Mouse (Mus musculus) layer of hippocampus, postnatal 25 days (tissue): Measurements from ENCODE around the gene Lnx1. TPM values are rescaled to one million over a fixed set of nuclear protein-coding genes. Genes with fewer than 3 reads are reported as not detected.

ENCODE experiments used
- DNase-seq, 2 experiments: peaks; one replicate each; pipeline ENCODE4 v3.0.0; 2022; ENCODE audit warnings: mixed read lengths in 2 of 2, low spot score in 1 of 2; ENCODE audit errors: extremely low spot score in 1 of 2
- total RNA-seq, 2 experiments: library from RNA; stranded (reverse); gene quantifications; 2 replicates each; pipeline ENCODE4 v1.2.3; 2021

Gene Lnx1
- total RNA-seq, 2 experiments from 2014 or later: 12.1 to 14.9 TPM

- no peak for DNase-seq
These were observed 90.0 kb downstream of the Lnx1 start for GRCm38 (mm10) chr5:74612713-74613112.

- no peak for DNase-seq
These were observed 92.2 kb downstream of the Lnx1 start for GRCm38 (mm10) chr5:74610511-74610910.

DNA sequence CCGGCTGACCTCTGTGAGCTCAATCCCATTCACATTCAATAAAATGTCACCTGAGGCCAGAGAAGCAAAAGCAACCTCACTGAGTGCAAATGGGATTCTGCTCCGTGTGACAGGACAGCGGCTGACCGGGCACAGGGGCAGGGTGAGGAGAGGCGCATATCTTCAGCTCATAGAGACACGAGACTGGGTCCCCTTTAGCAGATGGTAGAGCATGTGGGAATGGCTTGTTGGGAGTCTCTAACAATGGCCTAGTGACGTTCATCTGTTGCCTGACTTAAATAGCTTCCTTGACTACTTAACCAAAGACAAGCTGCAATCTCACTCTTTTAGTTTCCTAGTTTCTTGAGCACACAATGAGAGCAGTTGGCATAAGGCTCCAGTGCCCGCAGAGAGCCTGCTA is 96.5 kb downstream of the Lnx1 start:
- no peak for DNase-seq

DNA sequence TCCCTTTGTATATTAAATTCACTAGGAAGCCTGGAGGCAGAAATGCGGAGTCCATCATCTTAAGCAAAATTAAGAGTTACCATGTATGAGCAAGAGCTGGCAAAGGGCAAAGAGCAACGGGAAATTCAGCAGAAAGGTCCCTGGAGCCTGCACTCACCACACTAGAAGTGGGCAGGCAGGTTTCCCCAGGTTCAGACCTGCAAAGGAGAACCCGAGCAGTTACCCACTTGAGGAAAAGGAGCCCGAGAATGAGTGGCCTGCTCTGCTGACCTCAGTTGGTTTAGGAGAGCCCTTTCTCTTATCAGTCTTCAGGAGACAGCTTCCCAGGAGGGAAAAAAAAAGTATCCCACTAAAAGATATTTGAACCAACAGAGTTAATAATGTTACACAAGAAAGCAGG is 99.4 kb downstream of the Lnx1 start:
- no peak for DNase-seq

GRCm38 (mm10) chr5:74602371-74602770 is 100.3 kb downstream of the Lnx1 start:
- no peak for DNase-seq

GRCm38 (mm10) chr5:74601965-74602364 is 100.7 kb downstream of the Lnx1 start:
- DNase-seq: no peak

GRCm38 (mm10) chr5:74601171-74601570 is 101.5 kb downstream of the Lnx1 start:
- DNase-seq: no peak

GRCm38 (mm10) chr5:74600010-74600409 is 102.7 kb downstream of the Lnx1 start:
- no peak for DNase-seq

DNA sequence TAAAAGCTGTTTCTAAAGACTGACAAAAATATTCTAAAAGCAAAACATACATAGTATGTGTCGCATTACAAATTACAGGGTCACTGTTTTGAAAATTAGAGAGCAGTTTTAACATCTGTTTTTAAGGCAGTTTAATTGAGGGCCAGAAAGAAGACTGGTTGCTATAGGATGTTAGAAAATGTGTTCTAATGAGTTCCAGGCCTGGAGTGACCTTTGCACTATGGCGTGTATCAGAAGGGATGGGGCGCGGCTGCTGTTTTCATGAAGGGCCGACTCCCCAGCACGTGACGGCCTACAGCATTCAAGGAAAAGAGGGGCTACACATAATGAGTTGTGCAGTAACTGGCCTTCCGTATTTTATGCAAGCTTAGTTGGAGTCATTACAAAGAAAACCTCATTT is 109.6 kb downstream of the Lnx1 start:
- no peak for DNase-seq

DNA sequence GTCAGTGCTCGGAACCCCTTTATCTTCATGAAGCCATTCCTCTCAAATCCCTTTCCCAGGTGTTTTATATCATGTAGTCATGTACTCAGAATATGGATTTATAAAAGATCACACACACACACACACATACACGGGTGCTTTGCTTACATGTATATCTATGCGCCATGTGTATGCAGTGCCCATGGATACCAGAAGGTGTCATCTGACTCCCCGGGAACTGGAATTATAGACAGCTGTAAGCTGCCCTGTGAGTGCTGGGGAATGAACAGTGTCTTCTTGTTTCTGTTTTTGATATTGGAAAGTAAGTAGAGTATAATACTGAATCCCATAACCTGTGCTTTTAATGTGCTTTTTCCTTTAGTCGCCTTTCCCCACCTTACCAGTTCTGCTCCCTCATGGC is 111.3 kb downstream of the Lnx1 start:
- DNase-seq: no peak

DNA sequence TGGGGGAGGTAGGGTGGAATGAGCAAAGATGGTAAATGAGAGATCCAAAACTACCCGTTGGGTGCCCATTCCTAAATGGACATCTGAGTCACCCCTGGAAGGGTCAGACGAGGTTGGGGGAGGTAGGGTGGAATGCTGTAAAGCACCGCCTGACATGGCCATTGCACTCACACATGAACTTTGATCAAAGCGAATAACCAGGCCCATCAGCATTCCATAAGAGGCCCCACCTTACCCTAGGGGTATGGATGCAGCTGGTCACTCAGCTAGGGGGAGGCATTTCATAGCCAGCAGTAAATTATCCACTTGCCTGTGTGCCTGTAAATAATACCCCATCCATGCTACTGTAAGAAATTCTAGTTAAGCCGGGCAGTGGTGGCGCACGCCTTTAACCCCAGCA is 113.6 kb downstream of the Lnx1 start:
- DNase-seq: no peak

GRCm38 (mm10) chr5:74571767-74572166 is 130.9 kb downstream of the Lnx1 start:
- DNase-seq: no peak

GRCm38 (mm10) chr5:74561151-74561550 is 141.6 kb downstream of the Lnx1 start:
- no peak for DNase-seq

- DNase-seq: no peak
These were observed 153.1 kb downstream of the Lnx1 start for GRCm38 (mm10) chr5:74549566-74549965.

DNA sequence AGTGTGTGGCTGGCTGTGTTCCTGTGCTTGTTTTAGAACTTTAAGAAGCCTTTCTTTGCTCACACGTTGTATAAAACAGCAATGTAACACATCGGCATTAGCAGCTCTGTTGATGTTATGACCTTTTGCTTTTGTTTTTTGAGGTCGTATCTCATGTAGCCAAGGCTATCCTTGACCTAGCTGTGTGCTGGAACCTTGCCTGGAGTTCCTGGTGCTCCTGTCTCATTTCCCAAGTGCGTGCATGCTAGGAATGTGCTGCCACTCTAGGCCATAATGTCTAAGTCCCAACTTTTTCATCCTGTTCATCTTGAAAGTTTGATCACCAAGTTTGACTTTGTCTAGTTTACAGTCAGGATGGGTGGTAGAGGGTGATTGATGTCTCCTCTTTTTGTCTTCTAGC is 157.1 kb downstream of the Lnx1 start:
- no peak for DNase-seq

Other genes with a start within 250 kb of the Lnx1 start
- gene Scfd2, start 171.2 kb downstream of the Lnx1 start, total RNA-seq: 10 to 100 TPM; 22.7 to 24.4 TPM
- 10 to 100 TPM; 59.0 to 63.5 TPM for gene Fip1l1, start 167.5 kb downstream of the Lnx1 start, total RNA-seq